Mouse (Mus musculus) embryo, embryonic 10.5 days (tissue): ENCODE measurements around the gene Prkca.
"Not testable (repeated sequence)": the region's sequence is repeated elsewhere in the genome, so short reads cannot be mapped to it uniquely, and the experiment has no call there.

Source experiments
- DNase-seq: peaks from one replicate; pipeline ENCODE4 v3.0.0-alpha.2; 2015; ENCODE audit warnings: low spot score

Prkca gene

DNA sequence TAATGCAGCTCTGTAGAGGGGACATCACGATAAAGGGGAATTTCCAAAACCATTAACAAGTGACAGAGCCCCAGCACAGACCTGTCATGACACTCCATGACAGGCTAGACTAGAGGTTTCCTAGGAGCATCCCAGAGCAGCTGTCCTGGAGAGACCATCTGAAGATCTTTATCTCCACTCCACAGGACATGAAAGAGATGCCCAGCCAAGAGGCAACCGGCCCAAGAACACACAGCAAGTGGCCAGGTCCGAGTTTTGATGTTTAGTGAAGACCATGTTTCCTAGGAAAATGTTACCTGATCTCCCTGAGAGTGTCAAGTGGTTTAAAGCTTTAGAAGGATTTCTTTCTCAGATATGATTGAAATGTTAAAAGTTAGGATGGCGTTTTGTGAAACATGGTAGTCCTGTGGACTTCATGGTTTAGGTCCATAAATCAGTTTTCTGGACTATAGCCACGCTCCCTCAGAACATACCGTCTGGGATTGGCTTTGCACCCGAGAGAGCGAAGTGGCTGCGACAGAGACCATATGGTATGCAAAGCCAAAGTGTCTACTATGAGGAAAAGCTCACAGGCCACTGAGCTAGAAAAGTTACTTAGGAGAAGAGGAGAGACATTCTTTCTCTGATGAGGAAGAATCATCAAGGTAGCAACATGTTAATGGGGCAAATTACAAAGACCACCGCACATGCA is 226.2 kb downstream of the Prkca start:
- DNase-seq, result no peak

GRCm38 (mm10) chr11:108114091-108114490 is 229.6 kb downstream of the Prkca start:
- no peak for DNase-seq

- DNase-seq, result no peak
Observed at GRCm38 (mm10) chr11:108112437-108112836, 231.3 kb downstream of the Prkca start.

- no peak for DNase-seq
Observed at GRCm38 (mm10) chr11:108104085-108104484, 239.6 kb downstream of the Prkca start.

- no peak for DNase-seq
Observed at GRCm38 (mm10) chr11:108101280-108101950, 242.3 kb downstream of the Prkca start.

- no peak for DNase-seq
Observed at GRCm38 (mm10) chr11:108098306-108098705, 245.4 kb downstream of the Prkca start.

GRCm38 (mm10) chr11:108094796-108095195 is 248.9 kb downstream of the Prkca start:
- DNase-seq, result no peak

GRCm38 (mm10) chr11:108093248-108093647 is 250.5 kb downstream of the Prkca start:
- DNase-seq, result no peak

DNA sequence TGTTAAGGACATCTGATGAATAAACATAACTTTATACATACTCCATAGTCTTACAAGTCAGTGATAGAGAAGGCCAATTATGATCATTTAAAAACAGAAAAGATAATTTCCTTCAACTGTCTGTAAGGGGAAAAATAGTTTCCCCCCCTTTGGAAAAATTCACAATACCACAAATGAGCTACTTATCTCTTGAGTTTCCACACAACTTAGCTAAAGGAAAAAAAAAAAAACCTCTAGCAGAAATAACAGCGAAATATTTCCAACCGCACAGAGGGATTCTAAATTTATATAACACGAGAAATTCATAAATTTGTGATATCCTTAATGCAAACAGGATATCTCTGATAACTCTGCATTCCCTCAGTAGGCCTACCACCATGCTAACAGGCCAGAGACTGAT is 252.5 kb downstream of the Prkca start:
- DNase-seq, result no peak

- peak; percentile 9 for DNase-seq
Observed at GRCm38 (mm10) chr11:108090706-108091105, 253.0 kb downstream of the Prkca start.

- DNase-seq, result no peak
Observed at GRCm38 (mm10) chr11:108088063-108088462, 255.7 kb downstream of the Prkca start.

DNA sequence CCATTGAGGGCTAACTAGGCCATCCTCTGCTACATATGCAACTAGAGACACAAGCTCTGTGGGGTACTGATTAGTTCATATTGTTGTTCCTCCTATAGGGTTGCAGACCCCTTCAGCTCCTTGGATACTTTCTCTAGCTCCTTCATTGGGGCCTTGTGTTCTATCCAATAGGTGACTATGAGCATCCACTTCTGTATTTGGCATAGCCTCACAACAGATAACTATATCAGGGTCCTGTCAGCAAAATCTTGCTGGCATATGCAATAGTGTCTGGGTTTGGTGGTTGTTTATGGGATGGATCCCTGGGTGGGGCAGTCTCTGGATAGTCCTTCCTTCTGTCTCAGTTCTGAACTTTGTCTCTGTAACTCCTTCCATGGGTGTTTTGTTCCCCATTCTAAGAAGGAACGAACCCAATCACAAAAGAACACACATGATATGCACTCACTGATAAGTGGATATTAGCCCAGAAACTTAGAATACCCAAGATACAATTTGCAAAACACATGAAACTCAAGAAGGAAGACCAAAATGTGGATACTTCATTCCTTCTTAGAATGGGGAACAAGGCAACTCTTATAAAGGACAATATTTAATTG is 256.5 kb downstream of the Prkca start:
- not testable (repeated sequence) for DNase-seq

DNA sequence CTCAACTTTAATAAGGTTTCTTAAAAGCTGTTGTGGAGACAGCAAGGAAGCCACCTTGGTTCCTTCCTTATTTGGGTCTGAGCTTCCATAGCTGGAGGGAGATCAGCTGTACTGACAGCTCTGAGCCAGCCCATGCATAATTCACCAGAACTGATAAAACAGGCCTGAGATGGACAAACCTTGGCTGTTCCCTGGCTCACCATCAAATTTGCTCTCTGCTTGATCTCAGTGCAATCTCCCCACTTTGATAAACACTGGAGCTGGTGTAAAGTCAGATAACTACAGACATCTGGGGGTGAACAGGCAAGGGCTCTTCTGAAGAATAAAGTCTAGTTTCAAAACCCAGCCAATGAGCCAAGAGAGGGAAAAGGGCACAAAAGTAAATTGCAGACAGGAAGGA is 261.1 kb downstream of the Prkca start:
- DNase-seq, result no peak

DNA sequence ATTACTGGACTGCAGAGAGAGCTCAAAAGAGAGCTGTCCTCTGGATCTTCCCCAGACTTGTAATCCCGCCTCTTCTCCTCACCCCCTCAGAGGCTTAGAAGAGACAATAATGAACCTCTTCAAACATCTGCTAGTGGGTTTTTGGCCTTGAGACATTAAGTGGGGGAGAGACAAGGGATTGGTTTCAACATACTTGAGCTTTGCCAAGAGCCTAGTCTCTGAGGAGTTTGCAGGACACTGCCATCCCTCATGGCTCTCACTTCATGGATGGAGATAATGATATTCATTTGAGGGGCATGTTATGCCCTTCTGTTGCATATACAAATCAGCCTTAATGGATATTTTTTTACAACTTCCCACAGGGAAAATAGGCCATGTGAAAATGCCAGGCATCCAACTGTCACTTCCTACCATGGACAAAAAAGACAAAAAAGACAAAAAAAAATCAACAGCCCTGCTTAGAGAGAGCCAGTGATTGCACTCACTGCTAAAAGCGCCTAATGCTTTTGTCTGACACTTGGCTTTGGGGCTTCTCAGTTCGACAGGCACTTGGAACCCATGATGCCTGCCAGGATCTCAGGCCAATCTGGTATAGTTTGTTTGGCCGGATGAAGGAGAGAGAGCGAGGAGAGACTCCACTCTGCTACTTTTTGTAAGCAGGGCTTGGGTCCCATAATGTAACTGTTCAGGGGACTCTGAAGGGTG is 263.6 kb downstream of the Prkca start:
- DNase-seq, result no peak

DNA sequence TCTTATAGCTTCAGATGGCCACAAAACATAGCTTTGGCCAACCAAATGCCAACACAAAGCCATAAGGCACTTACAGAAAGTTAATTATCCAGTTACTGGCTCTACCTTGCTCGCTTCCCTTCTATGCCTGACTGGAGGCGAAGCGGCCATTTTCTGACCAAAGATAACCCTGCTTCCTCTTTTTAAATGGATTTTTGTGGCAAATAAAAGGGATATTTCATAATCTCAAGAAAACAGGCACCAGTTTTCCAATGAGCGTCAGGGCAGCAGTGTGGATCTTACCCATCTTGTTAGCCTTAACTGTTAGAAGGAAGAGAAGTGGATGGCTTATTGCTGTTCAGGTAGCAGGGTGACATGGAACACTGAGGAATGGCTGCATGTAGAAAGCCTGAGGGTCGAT is 264.3 kb downstream of the Prkca start:
- DNase-seq, result no peak

GRCm38 (mm10) chr11:108077514-108077913 is 266.2 kb downstream of the Prkca start:
- DNase-seq, result no peak

GRCm38 (mm10) chr11:108072606-108073243 is 271.0 kb downstream of the Prkca start:
- DNase-seq, result no peak

DNA sequence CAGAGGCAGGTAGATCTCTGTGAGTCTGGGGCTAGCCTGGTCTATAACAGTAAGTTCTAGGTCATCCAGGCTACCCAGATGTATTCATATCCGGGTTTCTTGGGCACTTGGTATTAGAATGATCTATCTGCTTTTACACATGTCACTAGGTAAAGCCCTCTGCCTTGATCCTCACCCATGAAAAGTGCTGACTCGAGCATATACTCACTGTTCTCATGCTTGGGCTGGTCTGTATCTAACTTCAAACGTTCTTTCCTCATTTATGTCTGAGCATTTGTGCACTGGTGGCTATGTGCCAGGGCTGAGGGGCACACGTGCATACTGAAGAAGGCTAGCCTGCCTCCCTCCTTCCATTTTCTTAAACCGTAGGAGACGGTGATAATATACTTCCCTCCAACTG is 272.5 kb downstream of the Prkca start:
- DNase-seq, result no peak

- DNase-seq, result no peak
Observed at GRCm38 (mm10) chr11:108070038-108070437, 273.7 kb downstream of the Prkca start.

GRCm38 (mm10) chr11:108068430-108068829 is 275.3 kb downstream of the Prkca start:
- DNase-seq, result no peak

GRCm38 (mm10) chr11:108067161-108067560 is 276.6 kb downstream of the Prkca start:
- no peak for DNase-seq

- no peak for DNase-seq
Observed at GRCm38 (mm10) chr11:108064401-108064800, 279.3 kb downstream of the Prkca start.
